Mouse (Mus musculus) gastrocnemius, postnatal 14 days (tissue): Measurements from ENCODE around the gene Mcm2. TPM values are rescaled to one million over a fixed set of nuclear protein-coding genes. Genes with fewer than 3 reads are reported as not detected.

Experiments used
- DNase-seq: peaks from one replicate; pipeline ENCODE4 v3.0.0; 2021; ENCODE audit warnings: mixed read lengths
- intact Hi-C: fragments of 180-260 bp; cut with DNase I; formaldehyde crosslinking; loops from one replicate; pipeline ENCODE4 v1.15.1; 2025; ENCODE audit warnings: low total_unique reads
- total RNA-seq, 2 experiments: library from RNA; stranded (reverse); gene quantifications; 2 replicates each; pipeline ENCODE4 v1.2.3; 2021

The Mcm2 gene
- total RNA-seq, 2 experiments from 2014 or later: 5.5 to 9.4 TPM

DNA sequence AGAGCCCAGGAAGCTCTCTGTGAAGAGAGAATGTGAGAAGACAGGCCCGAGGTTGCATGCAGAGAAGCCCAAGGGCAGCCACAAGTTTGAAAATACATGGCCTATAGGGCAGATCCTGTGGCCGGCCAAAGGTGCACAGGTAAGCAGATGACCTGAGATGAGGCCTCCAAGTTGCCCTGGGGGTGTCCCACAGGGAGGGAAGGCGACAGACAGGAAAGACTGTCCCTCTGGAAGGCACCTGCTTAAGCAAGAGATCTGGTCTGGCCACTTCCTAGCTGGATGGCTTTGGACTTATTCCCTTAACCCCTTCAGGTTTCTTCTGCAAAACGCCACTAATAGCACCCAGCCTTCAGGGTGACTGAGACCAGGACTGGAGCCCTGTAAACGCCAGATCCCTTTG lies 2.9 kb upstream of the Mcm2 start:
- intact Hi-C loops: no loop called here
- no peak for DNase-seq

DNA sequence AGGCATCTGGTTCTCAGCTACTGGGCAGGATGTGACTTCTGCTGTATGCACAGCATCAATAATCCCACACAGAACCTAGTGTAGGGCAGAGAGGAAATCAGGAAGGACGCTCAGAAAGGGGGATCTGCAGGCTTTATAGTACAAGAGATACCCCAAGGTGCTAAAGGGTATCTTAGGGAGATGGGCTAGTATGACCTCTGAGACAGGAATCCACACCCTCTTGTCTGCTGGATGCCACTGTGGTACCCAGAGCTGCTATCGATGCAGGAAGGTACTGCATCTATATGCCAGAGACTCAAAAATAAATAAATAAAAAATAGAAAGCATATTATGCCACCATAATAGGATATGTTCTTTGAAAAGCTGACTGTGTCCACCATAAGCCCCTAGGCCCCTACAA lies 1.0 kb upstream of the Mcm2 start:
- intact Hi-C loops: no loop called here
- DNase-seq: no peak

DNA sequence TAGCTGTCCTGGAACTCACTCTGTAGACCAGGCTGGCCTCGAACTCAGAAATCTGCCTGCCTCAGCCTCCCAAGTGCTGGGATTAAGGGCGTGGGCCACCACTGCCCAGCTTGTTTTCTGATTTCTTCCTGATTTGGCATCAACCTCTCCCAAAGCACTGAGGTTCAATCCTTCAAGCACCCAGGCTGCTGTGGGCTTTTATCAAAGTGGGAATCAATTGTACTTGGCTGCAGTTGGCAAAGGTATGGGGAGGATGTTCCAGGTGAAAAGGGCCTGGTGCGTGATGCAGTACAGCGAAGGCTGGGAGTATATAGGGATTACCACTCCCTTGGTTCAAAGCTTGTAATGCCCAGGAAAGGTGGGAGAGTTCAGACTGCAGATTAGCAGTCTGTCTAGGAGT lies 506 bp upstream of the Mcm2 start:
- no peak for DNase-seq
- intact Hi-C loops: no loop called here

DNA sequence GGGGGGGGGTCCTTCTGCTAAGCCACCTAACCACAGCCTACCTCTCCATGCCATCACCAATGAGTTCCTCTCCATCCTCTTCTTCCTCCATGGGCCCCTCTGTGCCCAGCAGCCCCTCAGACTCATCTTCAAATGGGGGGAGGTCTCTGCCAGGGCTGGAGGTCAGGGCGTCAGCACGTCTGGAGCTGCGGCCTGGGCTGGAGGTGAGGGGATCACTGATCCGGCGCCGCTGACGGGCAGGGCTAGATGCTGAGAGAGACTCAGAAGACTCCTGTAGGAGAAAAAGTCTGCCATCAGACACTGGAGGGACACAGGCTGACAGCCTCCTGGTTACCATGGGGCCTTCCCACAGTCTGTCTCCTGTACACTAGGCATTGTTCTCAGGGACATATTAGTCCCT lies 1.3 kb downstream of the Mcm2 start:
- no peak for DNase-seq
- intact Hi-C loops: no loop called here

DNA sequence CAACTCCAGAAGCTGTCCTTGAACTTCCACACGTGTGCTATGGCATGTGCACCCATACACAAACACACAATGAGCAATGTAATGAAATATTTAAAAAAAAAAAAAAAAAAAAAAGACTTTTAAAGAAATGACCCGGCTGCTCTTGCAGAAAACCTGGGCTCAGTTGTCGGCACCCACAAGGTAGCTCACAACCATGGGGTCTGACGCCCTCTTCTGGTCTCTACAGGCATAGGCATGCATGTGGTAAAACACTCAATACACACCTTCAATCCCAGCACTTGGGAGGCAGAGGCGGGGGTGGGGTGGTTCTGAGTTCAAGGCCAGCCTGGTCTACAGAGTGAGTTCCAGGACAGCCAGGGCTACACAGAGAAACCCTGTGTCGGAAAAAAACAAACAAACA lies 2.6 kb downstream of the Mcm2 start:
- DNase-seq: no peak
- intact Hi-C loops: no loop called here

DNA sequence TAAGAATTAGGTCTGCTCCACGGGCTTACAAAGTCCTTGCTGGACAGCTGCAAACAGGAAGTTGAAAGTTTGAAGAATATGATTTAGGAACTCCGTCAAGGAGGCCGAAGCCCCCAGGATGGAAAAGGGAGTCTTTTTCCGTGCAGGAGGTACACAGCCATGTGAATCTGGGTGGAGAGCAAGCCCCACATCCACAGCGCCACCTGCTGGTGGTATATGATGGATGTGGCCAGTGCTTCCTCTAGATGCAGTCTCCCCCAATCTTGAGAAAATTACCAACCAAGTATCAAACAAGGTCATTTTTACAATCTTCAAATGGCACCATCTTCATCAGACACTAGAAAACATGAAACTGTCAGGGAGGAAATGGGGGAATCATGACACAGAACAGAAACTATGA lies 5.0 kb downstream of the Mcm2 start:
- peak; percentile 64 for DNase-seq
- intact Hi-C loops: no loop called here

DNA sequence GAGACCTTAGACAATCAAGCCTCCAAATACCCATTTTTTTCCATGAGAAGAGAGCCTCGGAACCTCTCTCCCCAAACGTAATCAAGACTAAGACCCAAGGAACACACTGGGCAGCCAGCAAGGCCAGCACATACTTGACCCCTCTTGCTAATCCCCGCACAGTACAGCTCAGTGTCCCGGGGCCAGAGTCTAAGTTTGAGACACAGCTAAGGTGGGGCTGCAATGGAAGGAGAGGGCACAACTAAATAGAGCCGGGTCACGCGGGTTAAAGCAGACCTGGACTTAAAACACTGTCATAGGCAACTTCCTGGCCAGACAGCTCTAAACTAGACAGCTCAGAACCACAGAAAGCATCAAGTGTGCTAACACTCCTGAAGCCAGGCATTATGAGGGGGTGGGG lies 7.7 kb downstream of the Mcm2 start:
- DNase-seq: no peak
- intact Hi-C loops: no loop called here

DNA sequence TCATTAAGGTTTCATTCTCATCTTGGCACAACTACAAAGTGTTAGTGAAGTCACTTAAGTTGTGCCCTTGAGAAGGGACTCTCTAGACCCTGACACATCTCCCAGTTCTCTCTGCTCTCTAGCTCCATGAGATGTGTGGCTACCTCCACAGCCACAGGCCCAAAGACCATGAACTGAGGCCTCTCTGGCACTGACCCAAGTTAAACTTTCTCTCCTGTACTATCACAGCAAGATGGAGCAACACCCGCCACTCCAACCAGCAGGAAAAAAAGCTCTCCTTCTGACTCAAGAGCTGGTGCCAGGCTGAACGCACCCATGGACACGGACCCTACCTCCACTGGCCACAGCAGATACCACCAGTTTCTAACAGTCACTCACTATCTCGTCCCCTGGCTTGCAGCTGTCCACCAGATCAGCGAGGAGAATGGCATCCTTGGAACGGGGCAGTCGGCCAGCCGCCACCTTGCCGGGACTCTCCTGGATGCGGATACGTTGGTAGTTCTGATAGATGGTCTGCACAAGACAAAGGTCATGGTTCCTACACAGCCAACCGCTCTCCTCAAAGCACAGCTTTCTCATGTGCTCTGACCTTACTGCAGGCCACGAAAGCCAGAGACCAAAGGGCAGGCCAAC lies 9.1 kb downstream of the Mcm2 start:
- no peak for DNase-seq
- intact Hi-C loops: no loop called here

DNA sequence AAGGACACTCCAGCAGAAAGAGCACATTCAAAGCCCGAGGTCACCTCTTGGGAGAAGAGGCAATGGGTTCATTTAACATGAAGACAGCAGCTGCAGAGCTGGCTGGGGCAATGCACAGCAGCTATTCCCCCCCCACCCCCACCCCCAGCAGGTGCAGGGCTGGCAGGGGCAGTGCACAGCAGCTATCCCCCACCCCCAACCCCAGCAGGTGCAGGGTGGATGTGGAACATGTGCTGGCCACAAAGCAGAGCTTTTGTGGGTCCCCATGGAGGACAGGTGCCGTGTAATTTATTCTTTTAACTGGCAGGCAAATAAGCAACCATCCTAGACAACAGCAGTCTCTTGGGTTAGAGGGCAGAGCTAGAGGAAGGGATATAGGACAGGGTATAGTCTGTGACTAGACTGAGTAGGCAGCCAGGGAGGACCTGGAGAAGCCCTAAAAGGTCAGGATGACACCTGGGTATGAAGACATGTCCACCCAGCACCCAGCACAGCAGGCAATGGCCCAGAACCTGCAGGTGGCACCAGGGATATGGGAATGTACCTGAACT lies 12.1 kb downstream of the Mcm2 start:
- intact Hi-C loops: no loop called here

DNA sequence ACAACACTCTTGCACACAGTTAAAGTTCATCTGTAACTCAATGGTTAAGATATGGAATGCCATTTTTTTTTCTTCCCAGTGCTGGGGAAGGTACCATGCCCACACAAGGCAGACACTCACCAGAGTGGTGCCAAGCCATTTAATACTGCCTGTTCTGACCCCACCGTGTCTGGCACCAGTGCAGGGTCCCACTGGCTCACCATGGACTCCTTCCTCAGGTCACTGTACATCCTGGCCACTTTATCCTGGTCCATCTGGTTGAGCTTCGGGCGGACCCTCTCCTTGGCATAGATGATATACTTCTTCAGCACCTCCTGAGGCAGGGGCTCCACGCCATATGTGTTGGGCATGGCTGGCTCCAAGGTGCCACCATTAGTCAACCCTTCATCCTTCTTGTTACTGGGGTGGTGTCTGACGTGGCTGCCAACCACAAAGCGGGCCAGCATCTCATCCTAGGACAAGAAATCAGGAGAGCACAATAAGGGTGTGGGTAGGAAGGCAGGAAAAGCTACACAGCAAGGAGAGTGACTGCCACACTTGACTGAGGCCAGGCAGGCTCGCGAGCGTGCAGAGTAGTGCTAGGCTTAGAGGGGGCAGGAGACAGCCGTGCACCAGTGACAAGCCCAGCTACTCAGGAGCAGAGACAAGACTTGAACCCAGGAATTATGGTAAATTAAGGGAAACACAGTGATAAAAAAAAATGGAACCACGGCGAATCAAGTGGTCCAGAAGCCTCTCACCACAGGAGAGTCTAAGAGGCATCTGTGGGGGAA lies 12.8 kb downstream of the Mcm2 start:
- DNase-seq: no peak
- intact Hi-C loops: no loop called here

More for the DNA sequence above, 12.1 kb downstream of the Mcm2 start:
- DNase-seq: no peak

DNA sequence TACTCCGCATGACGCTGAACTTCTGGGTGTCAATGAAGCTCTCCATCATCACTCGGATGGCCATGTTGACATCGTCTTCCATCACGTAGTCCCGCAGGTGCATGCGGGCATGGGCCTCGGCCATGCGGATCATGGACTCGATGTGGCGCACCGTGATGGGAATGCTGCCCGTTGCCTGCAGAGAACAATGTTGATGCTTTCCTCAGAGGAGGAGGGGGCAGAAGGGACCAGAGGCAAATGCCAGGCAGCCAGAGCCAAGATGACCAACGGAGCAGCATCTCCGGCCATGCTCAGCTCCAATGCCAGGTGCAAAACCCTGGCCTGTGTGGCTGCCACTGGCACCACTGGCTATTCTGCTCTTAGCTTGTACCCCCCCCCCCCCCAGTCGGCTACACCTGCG lies 13.9 kb downstream of the Mcm2 start:
- intact Hi-C loops: no loop called here
- DNase-seq: no peak

DNA sequence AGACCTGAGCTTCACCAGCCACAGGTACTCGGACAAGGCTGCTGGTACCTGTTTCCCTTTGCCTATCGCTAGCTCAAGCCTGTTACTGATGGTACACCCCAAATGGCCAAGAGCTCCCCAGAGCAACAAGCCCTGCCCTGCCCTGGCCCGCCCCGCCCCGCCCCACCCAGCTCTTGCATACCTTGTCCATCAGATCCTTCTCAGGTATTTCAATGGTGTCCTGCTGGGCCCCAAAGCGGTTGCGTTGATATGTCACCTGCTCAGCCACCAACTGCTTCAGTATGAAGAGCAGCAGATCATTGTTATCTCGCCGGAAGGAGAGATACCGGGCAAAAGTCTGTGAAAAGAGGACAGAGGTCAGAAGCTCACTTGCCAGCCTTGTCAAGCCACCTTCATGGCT lies 14.4 kb downstream of the Mcm2 start:
- intact Hi-C loops: no loop called here
- no peak for DNase-seq

DNA sequence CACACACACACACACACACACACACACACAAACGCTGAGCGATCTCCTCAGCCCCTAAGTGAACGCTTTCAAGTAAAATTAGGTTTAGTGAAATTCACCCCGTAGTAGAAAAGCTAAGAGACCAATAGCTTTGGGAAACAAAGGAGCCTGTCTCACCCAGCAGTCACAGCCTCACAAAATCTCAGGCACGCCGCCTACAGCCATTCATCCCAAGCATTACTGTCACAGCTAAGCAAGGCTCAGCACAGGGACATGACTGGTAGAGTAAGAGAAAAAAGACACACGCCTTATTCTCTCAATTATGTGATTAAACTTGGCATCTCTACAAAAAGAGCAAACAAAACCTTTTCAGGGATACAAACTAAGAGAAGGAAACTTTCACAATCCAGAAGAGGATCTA lies 17.2 kb downstream of the Mcm2 start:
- intact Hi-C loops: no loop called here
- no peak for DNase-seq

DNA sequence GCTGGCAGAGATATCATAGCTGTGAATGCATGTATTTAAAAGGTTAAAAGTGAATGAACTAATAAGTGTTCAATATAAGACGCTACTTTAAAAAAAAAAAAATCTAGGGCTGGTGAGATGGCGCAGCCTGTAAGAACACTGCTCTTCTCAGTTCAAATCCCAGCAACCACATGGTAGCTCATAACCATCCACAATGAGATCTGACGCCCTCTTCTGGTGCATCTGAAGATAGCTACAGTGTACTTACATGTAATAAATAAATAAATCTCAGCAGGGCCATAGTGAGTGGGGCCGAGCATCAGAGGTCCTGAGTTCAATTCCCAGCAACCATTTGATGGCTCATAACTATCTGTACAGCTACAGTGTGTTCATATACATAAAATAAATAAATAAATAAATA lies 19.1 kb downstream of the Mcm2 start:
- DNase-seq: no peak
- intact Hi-C loops: no loop called here

DNA sequence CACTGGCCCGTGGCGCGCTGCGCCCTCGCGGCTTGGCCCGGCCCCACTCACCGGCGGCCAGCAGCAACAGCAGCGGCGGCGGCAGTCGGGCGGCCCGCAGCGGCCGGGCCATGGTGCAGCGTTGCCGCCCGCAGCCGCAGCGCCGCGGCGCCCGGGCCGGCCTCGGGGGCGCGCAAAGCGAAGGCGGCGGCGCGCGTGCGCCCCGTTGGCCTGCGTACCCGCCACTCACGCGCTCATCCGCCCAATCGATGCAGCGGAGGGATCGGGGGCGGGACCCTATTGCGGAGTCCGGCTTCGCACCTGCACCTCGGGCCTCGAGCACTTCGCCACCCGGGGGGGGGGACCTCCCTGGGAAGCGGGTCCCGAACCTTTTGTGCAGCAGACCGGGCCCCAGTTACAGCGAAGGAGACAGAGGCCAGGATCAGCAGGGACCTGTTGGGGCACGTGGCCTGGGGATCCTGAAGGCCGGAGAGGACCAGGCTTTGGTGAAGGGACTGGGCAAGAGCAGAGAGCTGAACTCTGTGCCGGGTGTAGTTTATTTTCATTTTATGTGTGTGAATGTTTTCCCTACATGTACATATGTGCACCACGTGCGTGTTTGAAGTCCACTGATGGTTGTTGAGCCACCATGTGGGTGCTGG lies 23.6 kb downstream of the Mcm2 start, which contains the start of gene Podxl2:
Gene Podxl2 (minus strand): TSS at position 177 of the 641 bp plus-strand sequence.
- DNase-seq: peak; percentile 85
- intact Hi-C loops: no loop called here

DNA sequence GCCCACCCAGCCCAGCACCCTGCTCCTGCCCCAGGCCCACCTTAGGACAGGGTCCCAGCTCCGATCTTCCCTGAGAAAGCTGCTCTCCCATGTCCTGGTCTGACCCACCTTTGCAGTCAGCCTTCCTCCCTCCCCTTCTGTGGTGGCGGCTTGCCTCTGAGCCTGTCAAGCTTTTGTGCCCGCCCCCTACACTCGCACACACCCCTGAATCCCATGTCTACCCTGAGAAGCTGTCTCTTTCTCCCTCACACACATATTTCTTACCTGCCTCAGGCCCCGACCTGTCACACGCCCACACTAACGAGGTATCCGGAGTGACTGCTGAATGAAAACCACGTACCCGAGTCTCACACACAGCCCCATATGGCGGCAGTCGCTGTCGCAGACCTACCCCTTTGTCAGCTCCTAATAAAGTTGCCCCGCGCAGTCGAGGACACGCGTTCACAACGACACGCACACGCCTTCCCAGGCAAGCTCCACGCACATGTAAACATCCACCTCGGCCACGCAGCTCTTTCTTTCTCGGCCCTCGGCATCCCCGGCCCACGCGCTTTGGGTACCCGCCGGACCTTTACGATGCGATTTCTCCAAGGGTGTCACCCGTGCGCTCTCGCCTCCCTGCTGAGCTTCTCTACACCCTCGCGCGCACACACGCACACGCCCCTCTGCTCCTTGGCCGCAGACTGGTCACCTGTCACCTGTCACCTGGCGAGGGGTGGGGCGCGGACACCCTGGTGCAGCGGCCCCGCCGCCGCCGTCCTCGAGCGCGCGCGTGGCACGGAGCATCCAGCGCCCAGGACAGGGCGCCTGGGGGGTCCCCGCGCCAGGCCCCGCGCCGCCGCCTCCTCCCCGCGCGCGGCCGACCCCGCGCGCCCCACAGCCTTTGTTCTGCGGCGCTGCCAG lies 24.4 kb downstream of the Mcm2 start:
- intact Hi-C loops: no loop called here
- DNase-seq: no peak

DNA sequence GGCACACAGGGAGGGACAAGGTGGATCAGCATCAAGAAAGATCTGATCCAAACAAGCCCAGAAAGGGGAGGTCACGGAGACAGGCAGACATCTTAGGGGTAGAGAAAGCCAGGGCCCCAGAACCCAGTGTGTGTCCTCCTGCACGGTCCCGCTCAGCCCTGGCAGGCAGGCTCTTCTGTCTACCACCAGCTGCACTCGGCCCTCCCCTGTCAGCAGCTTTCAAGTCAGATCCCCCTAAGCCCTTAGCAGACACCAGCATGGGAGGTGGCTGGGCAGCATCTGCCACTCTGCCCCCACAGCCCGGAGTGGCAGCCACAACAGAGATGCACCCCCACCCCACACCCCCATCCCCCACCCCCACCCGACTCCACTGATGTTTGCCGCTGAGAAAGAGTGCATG lies 25.8 kb downstream of the Mcm2 start:
- no peak for DNase-seq
- intact Hi-C loops: no loop called here

DNA sequence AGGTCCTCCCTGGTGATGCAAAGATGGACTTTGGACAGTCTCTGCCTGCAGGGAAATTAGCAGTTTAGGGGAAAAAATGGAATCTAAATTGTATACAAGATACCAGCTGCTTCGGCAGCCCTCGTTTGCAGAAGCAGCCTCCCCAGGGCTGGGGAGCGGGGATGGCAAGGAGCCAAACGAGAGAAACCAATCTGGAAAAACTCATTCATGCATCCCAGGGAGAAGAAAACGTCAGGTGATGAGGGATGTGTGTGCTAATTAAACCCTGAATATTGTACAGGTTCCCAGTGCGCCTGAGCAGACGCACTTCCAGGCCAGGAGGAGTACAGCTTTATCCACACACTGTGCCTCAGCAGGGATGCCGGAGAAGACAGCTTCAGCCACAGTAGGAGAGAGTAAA lies 27.0 kb downstream of the Mcm2 start:
- intact Hi-C loops: no loop called here
- DNase-seq: no peak

DNA sequence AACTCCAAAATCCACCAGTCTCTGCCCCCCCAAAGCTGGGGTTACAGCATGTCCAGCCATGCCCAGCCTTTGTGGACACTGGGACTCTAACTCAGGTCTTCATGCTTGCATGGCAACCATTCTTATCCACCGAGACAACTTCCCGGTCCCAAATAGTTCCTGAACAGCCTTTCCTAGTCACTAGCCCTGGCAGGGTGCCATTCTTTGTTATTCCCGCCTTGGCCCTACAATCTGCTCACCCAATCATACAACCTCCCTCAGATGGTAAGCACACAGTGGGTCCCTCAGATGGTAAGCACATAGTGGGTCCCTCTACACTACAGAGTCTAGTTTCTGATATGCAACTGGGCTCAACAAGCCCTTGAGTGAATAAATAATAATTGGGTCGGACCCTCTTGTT lies 28.0 kb downstream of the Mcm2 start:
- no peak for DNase-seq
- intact Hi-C loops: no loop called here

DNA sequence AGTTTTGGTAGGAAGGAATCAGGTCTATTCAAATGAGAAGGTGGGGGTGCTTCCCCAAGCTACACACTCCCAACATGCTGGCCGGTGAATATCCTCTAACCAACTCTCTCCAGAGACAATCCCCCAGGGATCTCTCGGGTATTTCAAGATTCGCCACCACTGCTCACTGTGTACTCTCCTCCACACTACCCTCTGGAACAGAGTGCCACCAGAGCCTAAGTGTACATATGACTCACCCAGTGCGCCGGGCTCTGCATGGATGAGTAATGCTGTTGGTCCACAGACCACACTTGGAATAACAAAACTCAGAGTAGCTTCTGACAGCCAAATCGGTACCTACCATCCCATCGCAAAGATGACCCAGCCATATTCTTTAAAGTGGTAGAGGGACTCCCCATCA lies 29.1 kb downstream of the Mcm2 start:
- intact Hi-C loops: no loop called here
- DNase-seq: no peak
